Mouse (Mus musculus) Muller cell, postnatal 12 days (primary cell): ENCODE data around the gene Kcnj14.
A peak's percentile ranks its signal among the peaks of the same experiment; 100 is the strongest.

Experiments
- DNase-seq: peaks from one replicate; pipeline ENCODE4 v3.0.0-alpha.2; 2015; ENCODE audit errors: inconsistent ontology term

Kcnj14 gene

GRCm38 (mm10) chr7:45831128-45831525 lies 6.5 kb upstream of the Kcnj14 start:
- DNase-seq, result no peak

DNA sequence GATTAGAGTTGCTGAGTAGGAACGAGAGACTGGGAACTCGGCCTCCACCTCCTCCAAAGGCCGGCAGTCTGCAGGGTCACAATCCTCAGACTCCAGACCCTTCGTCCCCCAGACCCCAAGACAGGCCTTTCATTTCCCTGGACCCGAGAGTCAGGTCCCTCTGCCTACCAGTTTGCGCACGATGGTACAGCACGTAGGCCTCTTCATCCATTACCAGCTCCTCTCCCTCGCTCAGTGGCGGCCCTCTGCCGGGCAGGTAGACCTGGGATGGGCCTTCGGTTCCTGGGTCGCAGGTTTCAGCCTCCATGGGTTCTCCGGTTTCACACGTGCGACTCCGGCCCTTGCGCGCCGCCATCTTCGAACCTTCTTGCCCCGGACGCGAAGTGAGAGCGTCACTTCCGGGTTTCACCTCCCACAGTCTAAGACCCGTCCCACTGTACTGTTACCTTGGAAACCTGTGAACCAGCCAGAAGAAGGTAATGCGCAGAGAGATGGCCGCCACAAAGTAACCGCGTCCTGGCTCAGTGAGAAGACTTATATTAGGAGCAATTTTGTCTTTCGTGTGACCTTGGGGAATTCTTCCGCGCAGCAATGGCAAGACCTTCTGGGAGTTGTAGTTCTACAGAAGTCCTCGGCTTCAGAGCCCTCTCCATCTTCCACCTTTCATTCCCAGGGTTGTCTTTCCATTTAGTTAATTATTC lies 6.0 kb upstream of the Kcnj14 start, which contains the start of gene Grwd1:
Gene Grwd1 (minus strand): TSS at position 518 of the 701 bp plus-strand sequence.
- DNase-seq, result peak; percentile 88

- no peak for DNase-seq
Measured at GRCm38 (mm10) chr7:45826631-45827030, 2.0 kb upstream of the Kcnj14 start.

- peak; percentile 83 for DNase-seq
Measured at GRCm38 (mm10) chr7:45820913-45821312, 3.7 kb downstream of the Kcnj14 start.

DNA sequence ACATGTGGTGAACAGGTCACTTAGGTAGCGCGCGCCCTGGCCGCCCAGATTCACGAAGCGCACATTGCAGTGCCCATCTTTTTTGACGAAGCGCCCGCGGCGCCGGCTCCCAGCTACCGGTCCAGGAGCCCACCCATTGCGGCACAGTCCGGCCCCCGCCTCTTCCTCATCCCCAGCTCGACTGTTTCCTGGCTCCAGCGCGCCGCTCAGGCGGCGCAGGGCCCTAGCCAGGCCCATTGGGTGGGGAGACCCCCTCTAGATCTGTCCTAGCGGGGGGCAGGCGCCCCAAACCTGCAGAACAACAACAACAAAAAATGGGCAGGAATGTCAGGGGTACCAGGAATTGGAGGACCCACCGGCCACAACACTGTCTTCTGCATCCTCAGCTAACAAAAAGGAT lies 4.7 kb downstream of the Kcnj14 start:
- DNase-seq, result no peak

DNA sequence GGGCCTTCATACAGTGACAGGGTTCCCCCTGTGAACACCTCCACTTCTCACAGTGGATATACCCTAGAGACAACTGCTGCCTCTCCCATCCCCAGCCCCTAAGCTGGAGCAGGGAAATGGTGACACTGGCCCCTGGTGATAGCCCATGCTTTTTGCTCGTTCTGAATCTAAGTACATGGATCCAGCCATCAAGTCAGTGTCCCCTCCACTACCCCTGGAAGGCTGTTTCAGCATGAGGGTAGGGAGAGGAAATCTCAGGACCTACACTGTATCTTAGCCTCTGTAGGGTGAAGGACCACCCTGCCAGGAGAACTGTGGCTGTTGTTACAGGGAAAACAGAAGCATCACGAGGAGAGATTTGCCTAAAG lies 8.6 kb downstream of the Kcnj14 start:
- DNase-seq, result no peak

- DNase-seq, result peak; percentile 60
Measured at GRCm38 (mm10) chr7:45815323-45815983, 9.1 kb downstream of the Kcnj14 start.

GRCm38 (mm10) chr7:45814841-45815240 lies 9.7 kb downstream of the Kcnj14 start:
- no peak for DNase-seq

- peak; percentile 100 for DNase-seq
Measured at GRCm38 (mm10) chr7:45813787-45814779, 10.5 kb downstream of the Kcnj14 start, which contains the start of gene Cyth2. Cyth2 (minus strand) TSS chr7:45814581.

DNA sequence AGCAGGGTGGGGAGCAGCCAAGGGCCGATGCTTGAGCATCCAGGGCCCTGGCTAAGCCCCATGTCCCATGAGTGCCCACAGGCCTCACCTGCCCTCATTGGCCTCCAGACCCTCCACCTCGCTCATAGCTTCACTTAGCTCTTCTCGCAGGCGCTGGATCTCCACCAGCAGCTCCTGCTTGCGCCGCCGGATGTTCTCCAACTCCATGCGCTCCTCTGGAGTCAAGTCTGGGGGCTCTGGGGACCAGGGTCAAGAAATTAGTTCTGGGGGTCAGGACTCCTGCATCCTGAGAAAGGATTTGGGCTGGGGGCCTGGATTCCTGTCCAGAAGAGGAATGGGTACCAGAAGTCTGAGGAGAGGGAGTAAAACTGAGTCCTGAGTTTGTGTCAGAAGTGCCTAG lies 11.7 kb downstream of the Kcnj14 start:
- DNase-seq, result no peak

- DNase-seq, result no peak
Measured at GRCm38 (mm10) chr7:45809276-45810075, 15.1 kb downstream of the Kcnj14 start.

- DNase-seq, result no peak
Measured at GRCm38 (mm10) chr7:45808471-45808870, 16.1 kb downstream of the Kcnj14 start.

DNA sequence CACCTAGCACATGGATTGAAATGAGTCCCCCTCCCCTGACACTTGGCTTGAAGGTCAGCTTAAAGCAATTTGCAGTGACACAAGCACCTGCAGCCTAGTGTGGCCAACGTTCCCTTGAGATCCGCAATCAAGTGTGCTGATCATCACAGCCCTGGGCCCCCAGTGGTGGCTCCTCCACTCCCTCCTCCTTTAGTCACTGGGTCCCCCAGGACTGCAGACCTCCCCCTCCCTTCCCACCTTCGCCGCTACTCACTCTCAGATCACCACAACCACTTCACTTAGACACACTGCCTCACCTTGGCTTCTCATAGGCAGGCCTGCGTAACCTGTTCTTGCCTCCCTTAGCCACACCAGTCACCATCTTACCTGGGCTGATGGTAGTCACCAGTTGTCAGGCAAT lies 18.6 kb downstream of the Kcnj14 start:
- DNase-seq, result no peak

GRCm38 (mm10) chr7:45802551-45802950 lies 22.0 kb downstream of the Kcnj14 start:
- DNase-seq, result no peak

- DNase-seq, result peak; percentile 88
Measured at GRCm38 (mm10) chr7:45801348-45801747, 23.2 kb downstream of the Kcnj14 start.

GRCm38 (mm10) chr7:45800546-45801204 lies 23.9 kb downstream of the Kcnj14 start:
- DNase-seq, result no peak

- no peak for DNase-seq
Measured at GRCm38 (mm10) chr7:45800001-45800400, 24.6 kb downstream of the Kcnj14 start.

DNA sequence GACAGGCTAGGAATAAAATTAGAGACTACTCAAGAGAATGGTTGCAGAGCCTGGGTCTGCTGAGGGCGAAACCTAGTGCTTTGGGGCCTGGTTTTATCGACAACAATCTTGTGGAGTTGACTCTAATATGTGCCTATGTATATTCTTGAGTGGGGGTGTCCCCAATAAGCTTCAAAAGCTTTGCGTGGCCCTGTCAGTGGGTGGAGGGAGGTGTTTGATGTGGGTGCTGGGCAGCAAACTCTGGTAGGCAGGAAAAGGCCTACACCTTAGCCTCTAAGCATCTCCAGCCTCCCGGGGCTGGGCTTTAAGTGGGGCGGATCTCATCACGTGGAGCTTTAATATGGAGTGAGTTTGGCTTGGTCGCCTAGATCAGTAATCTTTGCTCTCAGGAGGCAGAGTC lies 25.7 kb downstream of the Kcnj14 start:
- DNase-seq, result no peak

- DNase-seq, result no peak
Measured at GRCm38 (mm10) chr7:45798511-45798836, 26.1 kb downstream of the Kcnj14 start.

GRCm38 (mm10) chr7:45797661-45798510 lies 26.7 kb downstream of the Kcnj14 start:
- no peak for DNase-seq
